Mouse (Mus musculus) cerebellum, postnatal 14 days (tissue): ENCODE data around the gene Olfr692.
"Not testable (repeated sequence)": the region's sequence is repeated elsewhere in the genome, so short reads cannot be mapped to it uniquely, and the experiment has no call there.

Source experiments
- DNase-seq, 2 experiments: peaks; one replicate each; pipeline ENCODE4 v3.0.0; 2021; ENCODE audit warnings: mixed read lengths in 2 of 2

Gene Olfr692

GRCm38 (mm10) chr7:105367930-105368329 lies at the start of gene Olfr692:
Gene Olfr692, plus strand, starts transcription at chr7:105368230.
- no peak for DNase-seq

DNA sequence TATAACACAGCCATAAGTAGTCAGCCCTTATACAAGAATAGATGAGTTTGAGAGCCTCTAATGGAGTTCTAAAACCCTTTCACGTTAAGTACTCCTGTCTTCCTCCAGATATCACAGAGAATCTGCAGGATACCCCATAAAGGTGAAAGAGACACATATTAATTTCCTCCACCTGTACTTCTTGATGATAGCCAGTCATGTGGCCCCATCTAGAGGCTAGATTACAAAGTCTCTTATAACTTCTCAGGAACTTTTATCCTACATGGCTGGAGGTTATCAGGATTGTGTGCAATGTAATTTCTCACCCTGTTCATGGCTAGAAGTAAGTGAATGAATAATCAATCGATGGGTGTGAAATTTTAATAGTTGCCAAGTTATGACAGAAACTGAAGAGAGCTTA lies 42.7 kb upstream of the Olfr692 start:
- no peak for DNase-seq

- DNase-seq, result no peak
Observed at GRCm38 (mm10) chr7:105334004-105334403, 34.0 kb upstream of the Olfr692 start, which contains the start of gene Olfr690. Gene Olfr690, minus strand, starts transcription at chr7:105334104.

DNA sequence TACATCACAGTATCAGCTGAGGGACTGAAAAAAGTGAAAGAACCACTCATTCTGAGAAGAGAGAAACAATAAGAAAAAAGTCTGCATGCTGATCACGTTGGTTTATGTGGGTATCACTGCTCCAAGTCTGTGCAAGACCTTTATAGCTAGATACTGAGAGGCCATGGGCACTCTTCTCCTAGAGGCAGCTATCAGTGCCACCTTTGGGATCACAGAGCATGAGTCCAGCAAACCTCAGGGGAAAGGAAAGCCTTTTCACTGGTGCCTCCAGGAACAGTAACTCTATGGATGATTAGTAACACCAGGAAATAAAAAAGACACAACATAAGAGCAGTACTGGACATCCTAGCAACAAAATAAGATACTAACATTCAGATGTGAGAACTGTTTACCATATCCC lies 25.9 kb upstream of the Olfr692 start, which contains the start of gene Olfr691:
TSS of gene Olfr691 (minus strand) at position 101 of the 400 bp plus-strand sequence.
- DNase-seq, result no peak

DNA sequence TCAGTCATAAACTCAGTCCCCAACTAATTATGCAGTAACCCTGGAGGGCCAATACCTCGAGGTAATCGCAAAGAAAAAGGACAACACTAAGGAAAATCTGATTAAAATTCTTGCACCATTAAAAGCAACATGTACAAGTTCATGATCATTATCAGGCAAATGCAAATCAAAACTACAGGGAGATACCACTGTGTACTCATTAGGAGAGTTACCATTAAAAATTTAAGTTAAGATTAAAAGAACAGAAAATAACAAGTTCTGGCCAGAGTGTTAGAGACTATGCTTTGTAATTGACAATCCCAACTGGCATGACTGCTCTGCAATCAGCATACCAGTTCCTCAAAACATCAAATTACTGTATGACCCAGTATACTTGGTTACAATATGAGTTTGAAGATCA lies 25.3 kb upstream of the Olfr692 start:
- no peak for DNase-seq

- not testable (repeated sequence) for DNase-seq
Observed at GRCm38 (mm10) chr7:105356064-105356463, 12.0 kb upstream of the Olfr692 start.

GRCm38 (mm10) chr7:105356487-105356886 lies 11.5 kb upstream of the Olfr692 start:
- DNase-seq, result not testable (repeated sequence)

DNA sequence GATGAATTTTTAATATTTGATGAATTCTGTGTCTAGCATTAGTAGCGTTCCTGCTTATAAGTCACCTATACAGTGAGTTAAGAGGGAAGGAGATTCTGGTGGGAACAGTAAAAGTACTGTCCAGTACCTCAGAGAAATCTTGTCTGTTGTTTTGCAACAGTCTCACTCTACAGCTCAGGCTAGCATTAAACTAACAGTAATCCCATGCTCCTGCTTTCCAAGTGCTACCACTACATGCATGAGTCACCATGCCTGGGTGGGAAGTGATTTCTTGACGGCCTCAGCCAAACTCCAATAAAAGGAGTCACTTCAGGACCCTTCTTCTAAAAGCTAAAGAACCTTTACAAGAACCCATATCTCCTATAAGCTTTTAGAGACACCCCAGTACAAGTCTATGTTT lies 6.3 kb upstream of the Olfr692 start:
- no peak for DNase-seq

- DNase-seq, result no peak
Observed at GRCm38 (mm10) chr7:105367268-105367667, 762 bp upstream of the Olfr692 start.

GRCm38 (mm10) chr7:105368521-105368920 lies 491 bp downstream of the Olfr692 start:
- no peak for DNase-seq

DNA sequence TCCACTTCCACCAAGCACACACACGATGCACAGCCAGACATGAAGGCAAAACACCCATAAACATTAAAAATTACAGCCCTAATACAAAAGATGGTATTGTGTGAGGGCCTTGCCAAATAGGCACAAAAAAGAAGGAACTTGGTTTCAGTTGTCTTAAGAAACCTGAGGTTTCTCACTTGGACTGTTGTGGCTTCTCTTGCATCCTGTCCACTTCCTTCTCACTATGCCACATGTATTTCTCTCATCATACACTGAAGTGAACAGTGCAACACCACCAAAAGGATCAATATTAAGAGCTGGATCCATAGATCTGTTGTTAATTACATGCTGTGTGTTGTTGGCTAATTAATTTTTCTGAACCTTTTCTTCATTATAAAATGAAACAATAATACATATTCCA lies 4.9 kb downstream of the Olfr692 start:
- no peak for DNase-seq

- peak; percentile 58 to 59 for DNase-seq
Observed at GRCm38 (mm10) chr7:105373509-105373908, 5.5 kb downstream of the Olfr692 start.

DNA sequence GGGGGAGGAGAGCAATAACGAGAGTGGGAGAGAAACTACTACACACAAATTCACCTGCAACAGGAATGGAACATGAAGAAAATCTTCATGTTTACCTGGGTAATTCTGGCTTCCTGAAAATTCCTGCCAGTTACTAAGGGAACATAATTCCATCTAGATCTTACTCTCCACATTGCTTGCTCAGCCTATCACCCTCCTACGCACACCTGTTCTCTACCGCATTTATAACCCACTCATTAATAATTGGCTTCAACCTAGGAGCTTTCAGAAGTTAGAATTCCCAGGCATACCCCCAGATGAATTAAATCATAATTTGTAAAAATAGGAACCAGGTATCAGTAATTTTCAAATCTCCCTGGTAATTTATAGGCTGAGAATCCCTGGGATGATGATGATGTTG lies 5.9 kb downstream of the Olfr692 start:
- DNase-seq, result no peak

DNA sequence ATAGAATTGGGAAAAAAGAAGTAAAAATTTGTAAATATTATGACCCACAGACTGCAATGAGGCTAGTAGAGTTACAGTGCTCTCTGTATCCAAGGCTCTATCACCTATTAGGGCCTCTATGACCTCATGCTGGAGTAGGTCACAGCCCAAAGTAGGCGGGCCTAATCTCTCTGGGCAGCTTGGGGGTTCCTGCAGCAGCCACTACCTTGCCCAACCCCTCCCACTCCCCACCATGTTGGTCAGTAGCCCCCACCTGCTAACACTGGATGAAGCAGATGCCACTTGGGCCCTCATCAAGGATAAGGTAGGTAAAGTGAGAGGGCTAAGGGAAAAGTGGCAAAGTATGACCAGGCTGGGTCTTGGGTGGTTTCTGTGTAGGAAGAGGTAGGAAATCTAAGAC lies 6.8 kb downstream of the Olfr692 start, which contains the start of gene Gm5901:
TSS of gene Gm5901 (plus strand) at position 173 of the 400 bp plus-strand sequence.
- no peak for DNase-seq

- DNase-seq, result no peak
Observed at GRCm38 (mm10) chr7:105380329-105380728, 12.3 kb downstream of the Olfr692 start.

GRCm38 (mm10) chr7:105387696-105388095 lies 19.7 kb downstream of the Olfr692 start:
- DNase-seq, result no peak

DNA sequence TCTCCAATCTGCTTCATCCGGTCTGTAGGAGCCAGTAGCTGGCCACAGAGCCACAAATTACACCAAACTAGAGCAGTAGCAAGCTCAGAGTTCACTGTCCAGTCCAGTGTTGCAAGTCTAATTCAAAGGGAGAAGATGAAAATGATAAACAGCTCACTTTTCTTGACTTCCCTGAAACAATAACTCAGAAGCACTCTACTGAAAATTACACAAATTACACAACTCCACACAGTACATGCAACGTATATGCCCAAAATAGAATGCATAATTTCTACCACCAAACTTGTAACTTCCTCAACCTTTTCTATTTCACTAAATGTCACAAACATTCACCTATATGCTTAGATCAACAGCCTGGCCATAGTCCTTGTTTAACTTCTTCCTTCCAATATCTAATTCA lies 22.2 kb downstream of the Olfr692 start:
- no peak for DNase-seq

- peak; percentile 37 to 59 for DNase-seq
Observed at GRCm38 (mm10) chr7:105394606-105395005, 26.6 kb downstream of the Olfr692 start.

DNA sequence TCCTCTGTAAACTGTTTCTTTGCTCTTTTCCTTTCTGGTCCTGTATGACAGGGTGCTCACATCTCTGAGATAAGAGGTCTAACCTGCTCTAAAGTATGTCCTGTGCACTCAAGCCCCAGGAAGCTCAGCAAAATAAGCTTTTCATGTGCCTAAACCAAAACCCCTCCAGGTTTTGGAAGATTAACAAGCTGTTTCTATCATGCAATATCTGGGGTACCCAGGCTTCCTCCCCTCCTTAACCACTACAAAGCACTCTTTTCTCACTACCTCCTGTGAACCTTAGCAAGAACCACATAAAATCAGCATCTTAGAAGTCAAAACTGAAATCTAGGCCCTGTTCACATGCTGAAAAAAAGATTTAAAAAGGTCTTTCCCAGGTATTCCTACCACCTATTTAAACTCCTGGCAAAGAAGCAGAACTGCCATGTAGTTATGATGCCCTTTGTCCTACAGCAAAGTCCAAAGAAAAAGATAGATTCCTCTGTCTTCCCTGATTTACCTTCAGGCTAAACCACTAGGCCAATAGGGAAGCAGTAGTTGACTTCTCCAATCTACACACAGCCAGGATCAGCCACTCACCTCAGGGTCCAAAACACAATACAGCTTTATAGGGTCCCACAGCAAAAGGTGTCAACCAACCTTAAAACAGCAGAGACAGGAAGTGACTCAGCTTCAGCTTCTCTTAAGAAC lies 27.2 kb downstream of the Olfr692 start:
- no peak for DNase-seq

- no peak for DNase-seq
Observed at GRCm38 (mm10) chr7:105396126-105396525, 28.1 kb downstream of the Olfr692 start.

GRCm38 (mm10) chr7:105399058-105399934 lies 31.3 kb downstream of the Olfr692 start:
- no peak for DNase-seq

- DNase-seq, result peak; percentile 100
Observed at GRCm38 (mm10) chr7:105399935-105400624, 32.0 kb downstream of the Olfr692 start, which contains the start of gene Fam160a2. Gene Fam160a2, minus strand, starts transcription at chr7:105400054.

- DNase-seq, result no peak
Observed at GRCm38 (mm10) chr7:105404268-105404667, 36.2 kb downstream of the Olfr692 start, which contains the start of gene Cnga4. Gene Cnga4, plus strand, starts transcription at chr7:105404568.
